Mouse (Mus musculus) kidney, adult 2 months (tissue): ENCODE results near the gene Meis2.

Experiments used
- CTCF ChIP-seq: fragments of 200-500 bp; conservative IDR thresholded peaks from 2 replicates; pipeline ENCODE4 v1.5.1; 2011; ENCODE audit warnings: low read depth, mild to moderate bottlenecking, control low read depth, low read length, moderate library complexity, mixed read lengths; ENCODE audit not compliant: insufficient read depth, insufficient read length
- POLR2A ChIP-seq: fragments of 200-500 bp; IDR thresholded peaks from one replicate; pipeline ENCODE4 v1.6.1; 2011; ENCODE audit warnings: low read depth, low read length, control low read depth

GRCm38 (mm10) chr2:115933259-115933658, 132.4 kb downstream of the Meis2 start:
- TF ChIP-seq CTCF (no peak), POLR2A (no peak)
